Mouse (Mus musculus): Measurements from ENCODE around the gene Sigirr. TPM values are rescaled to one million over a fixed set of nuclear protein-coding genes. Genes with fewer than 3 reads are reported as not detected.
A peak's percentile ranks its signal among the peaks of the same experiment; 100 is the strongest.

Gene Sigirr
- polyA plus RNA-seq, 1 experiment: 19.8 TPM

GRCm38 (mm10) chr7:141120605-141121004, 20.2 kb upstream of the Sigirr start:
- TF ChIP-seq CTCF (IDR thresholded peaks at IDR 0.05; ENCODE audit: control insufficient read depth, insufficient read depth, low read length) (no peak), POLR2A (IDR thresholded peaks at IDR 0.05; ENCODE audit: borderline replicate concordance, control insufficient read depth, low read depth, low read length) (no peak)
- H3K27ac ChIP-seq (ENCODE audit: control insufficient read depth, insufficient read depth, low read depth, low read length, poor library complexity): no peak overlapping the region
- H3K4me3 ChIP-seq (replicated peaks; ENCODE audit: control insufficient read depth, low read depth, low read length): no peak overlapping the region
- 78% methylated on average over 3 of the region's 3 CpGs for WGBS
- H3K4me1 ChIP-seq (ENCODE audit: control insufficient read depth, insufficient read depth, low read length): peaks cover 2% of the 10 kb centered on the region

GRCm38 (mm10) chr7:141119487-141119886, 19.1 kb upstream of the Sigirr start:
- Histone ChIP-seq H3K27ac (ENCODE audit: control insufficient read depth, insufficient read depth, low read depth, low read length, poor library complexity) (no peak overlapping the region), H3K4me1 (ENCODE audit: control insufficient read depth, insufficient read depth, low read length) (peaks cover 2% of the 10 kb centered on the region), H3K4me3 (replicated peaks; ENCODE audit: control insufficient read depth, low read depth, low read length) (no peak overlapping the region)
- 74% methylated on average over 3 of the region's 3 CpGs for WGBS
- TF ChIP-seq POLR2A (IDR thresholded peaks at IDR 0.05; ENCODE audit: borderline replicate concordance, control insufficient read depth, low read depth, low read length): no peak
- no peak for TF ChIP-seq CTCF (IDR thresholded peaks at IDR 0.05; ENCODE audit: control insufficient read depth, insufficient read depth, low read length)

- 73% methylated on average over 9 of the region's 9 CpGs for WGBS
- H3K27ac ChIP-seq (ENCODE audit: control insufficient read depth, insufficient read depth, low read depth, low read length, poor library complexity): no peak within 1 kb of the TSS
- no peak for TF ChIP-seq POLR2A (IDR thresholded peaks at IDR 0.05; ENCODE audit: borderline replicate concordance, control insufficient read depth, low read depth, low read length)
- TF ChIP-seq CTCF (IDR thresholded peaks at IDR 0.05; ENCODE audit: control insufficient read depth, insufficient read depth, low read length): no peak
- no peak within 1 kb of the TSS for H3K4me3 ChIP-seq (replicated peaks; ENCODE audit: control insufficient read depth, low read depth, low read length)
- peaks cover 2% of the 10 kb centered on the region for H3K4me1 ChIP-seq (ENCODE audit: control insufficient read depth, insufficient read depth, low read length)
Observed at GRCm38 (mm10) chr7:141117636-141118035, 17.3 kb upstream of the Sigirr start, which contains the start of gene Ano9. Ano9 (minus strand) TSS chr7:141117806.

GRCm38 (mm10) chr7:141115874-141116273, 15.5 kb upstream of the Sigirr start:
- 88% methylated on average over 9 of the region's 9 CpGs for WGBS
- Histone ChIP-seq H3K27ac (ENCODE audit: control insufficient read depth, insufficient read depth, low read depth, low read length, poor library complexity) (no peak overlapping the region), H3K4me1 (ENCODE audit: control insufficient read depth, insufficient read depth, low read length) (no peaks in the 10 kb centered on the region; the same call in 1 of the 2 replicates), H3K4me3 (replicated peaks; ENCODE audit: control insufficient read depth, low read depth, low read length) (no peak overlapping the region)
- TF ChIP-seq CTCF (IDR thresholded peaks at IDR 0.05; ENCODE audit: control insufficient read depth, insufficient read depth, low read length) (no peak), POLR2A (IDR thresholded peaks at IDR 0.05; ENCODE audit: borderline replicate concordance, control insufficient read depth, low read depth, low read length) (no peak)

- no peak overlapping the region for H3K4me3 ChIP-seq (replicated peaks; ENCODE audit: control insufficient read depth, low read depth, low read length)
- H3K4me1 ChIP-seq (ENCODE audit: control insufficient read depth, insufficient read depth, low read length): no peaks in the 10 kb centered on the region
- TF ChIP-seq POLR2A (IDR thresholded peaks at IDR 0.05; ENCODE audit: borderline replicate concordance, control insufficient read depth, low read depth, low read length) (no peak), CTCF (IDR thresholded peaks at IDR 0.05; ENCODE audit: control insufficient read depth, insufficient read depth, low read length) (no peak)
- H3K27ac ChIP-seq (ENCODE audit: control insufficient read depth, insufficient read depth, low read depth, low read length, poor library complexity): no peak overlapping the region
- 72% methylated on average over 3 of the region's 3 CpGs for WGBS
Observed at GRCm38 (mm10) chr7:141103161-141103560, 2.8 kb upstream of the Sigirr start.

- TF ChIP-seq POLR2A (IDR thresholded peaks at IDR 0.05; ENCODE audit: borderline replicate concordance, control insufficient read depth, low read depth, low read length) (no peak), CTCF (IDR thresholded peaks at IDR 0.05; ENCODE audit: control insufficient read depth, insufficient read depth, low read length) (no peak)
- peaks cover 15% of the 10 kb centered on the region for H3K4me1 ChIP-seq (ENCODE audit: control insufficient read depth, insufficient read depth, low read length)
- no peak overlapping the region for H3K4me3 ChIP-seq (replicated peaks; ENCODE audit: control insufficient read depth, low read depth, low read length)
- H3K27ac ChIP-seq (ENCODE audit: control insufficient read depth, insufficient read depth, low read depth, low read length, poor library complexity): peak overlapping the region; percentile 35; the same call in 1 of the 2 replicates
- 53% methylated on average over 5 of the region's 5 CpGs for WGBS
Observed at GRCm38 (mm10) chr7:141097177-141097576, 3.2 kb downstream of the Sigirr start.

GRCm38 (mm10) chr7:141096649-141097056, 3.7 kb downstream of the Sigirr start:
- H3K27ac ChIP-seq (ENCODE audit: control insufficient read depth, insufficient read depth, low read depth, low read length, poor library complexity): peak overlapping the region; percentile 85
- 2% methylated on average over 6 of the region's 6 CpGs for WGBS
- H3K4me3 ChIP-seq (replicated peaks; ENCODE audit: control insufficient read depth, low read depth, low read length): peak overlapping the region; percentile 76
- H3K4me1 ChIP-seq (ENCODE audit: control insufficient read depth, insufficient read depth, low read length): peaks cover 15% of the 10 kb centered on the region
- TF ChIP-seq CTCF (IDR thresholded peaks at IDR 0.05; ENCODE audit: control insufficient read depth, insufficient read depth, low read length): 0 out of 2 replicates have a peak, but pooled peaks have one; percentile 12
- no peak for TF ChIP-seq POLR2A (IDR thresholded peaks at IDR 0.05; ENCODE audit: borderline replicate concordance, control insufficient read depth, low read depth, low read length)

- TF ChIP-seq POLR2A (IDR thresholded peaks at IDR 0.05; ENCODE audit: borderline replicate concordance, control insufficient read depth, low read depth, low read length): no peak
- TF ChIP-seq CTCF (IDR thresholded peaks at IDR 0.05; ENCODE audit: control insufficient read depth, insufficient read depth, low read length): no peak
- peaks cover 15% of the 10 kb centered on the region for H3K4me1 ChIP-seq (ENCODE audit: control insufficient read depth, insufficient read depth, low read length)
- peak overlapping the region; percentile 85 for H3K27ac ChIP-seq (ENCODE audit: control insufficient read depth, insufficient read depth, low read depth, low read length, poor library complexity)
- peak overlapping the region; percentile 76 for H3K4me3 ChIP-seq (replicated peaks; ENCODE audit: control insufficient read depth, low read depth, low read length)
- 9% methylated on average over 6 of the region's 6 CpGs for WGBS
Observed at GRCm38 (mm10) chr7:141096021-141096420, 4.4 kb downstream of the Sigirr start.
